Mouse (Mus musculus): ENCODE measurements around the gene Znrd1. TPM values are rescaled to one million over a fixed set of nuclear protein-coding genes. Genes with fewer than 3 reads are reported as not detected.

Znrd1 gene
- polyA plus RNA-seq, 1 experiment, result 58.6 TPM

DNA sequence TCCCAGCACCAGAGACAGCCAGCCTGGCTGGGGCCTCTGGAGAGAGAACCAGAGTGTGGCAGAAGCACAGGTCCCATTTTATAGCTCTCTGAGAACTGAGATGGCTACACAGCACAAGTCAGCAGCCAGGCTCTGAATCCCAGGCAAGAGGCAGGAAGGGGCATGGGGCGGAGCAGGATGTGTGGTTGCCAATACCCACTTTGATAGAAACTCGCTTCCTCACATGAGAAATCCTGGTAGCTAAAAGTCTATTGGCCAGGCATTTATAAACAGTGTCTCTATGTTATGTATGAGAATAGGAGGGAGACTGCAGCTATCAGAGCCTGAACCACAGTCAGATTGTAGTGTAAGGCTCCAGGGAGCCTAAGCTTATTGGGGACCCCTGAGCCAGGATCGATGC, 14.4 kb upstream of the Znrd1 start:
- no peak overlapping the region for H3ac ChIP-seq (ENCODE audit: control insufficient read depth, insufficient read length)
- no peaks in the 10 kb centered on the region for H3K36me3 ChIP-seq (ENCODE audit: control insufficient read depth, insufficient read depth)
- no peaks in the 10 kb centered on the region for H3K79me2 ChIP-seq (ENCODE audit: control insufficient read depth, insufficient read depth)
- no peak overlapping the region for H3K4me2 ChIP-seq (ENCODE audit: low read depth)
- no peak overlapping the region for H3K4me3 ChIP-seq
- no peaks in the 10 kb centered on the region for H3K27me3 ChIP-seq (ENCODE audit: control insufficient read depth, insufficient read depth, insufficient read length)
- no peak for TF ChIP-seq SRF (IDR thresholded peaks at IDR 0.05; ENCODE audit: control insufficient read depth, insufficient read length, low read depth)
- no peak for TF ChIP-seq MYOG (IDR thresholded peaks at IDR 0.05; ENCODE audit: control insufficient read depth in 1 of 3, insufficient read depth in 1 of 3, insufficient read length in 2 of 3, low read depth in 2 of 3)
- no peak for TF ChIP-seq CEBPB (IDR thresholded peaks at IDR 0.05; ENCODE audit: insufficient read depth, poor library complexity, severe bottlenecking)
- no peak for TF ChIP-seq REST (IDR thresholded peaks at IDR 0.05; ENCODE audit: insufficient read depth, insufficient read length)
- no peak for TF ChIP-seq E2F4 (IDR thresholded peaks at IDR 0.05; ENCODE audit: insufficient read depth)
- no peak for TF ChIP-seq POLR2AphosphoS2 (IDR thresholded peaks at IDR 0.05; ENCODE audit: insufficient read length, low read depth)
- no peak for TF ChIP-seq POLR2A (IDR thresholded peaks at IDR 0.05; ENCODE audit: insufficient read length, low read depth)
- TF ChIP-seq MYOD1 (IDR thresholded peaks at IDR 0.05; ENCODE audit: control insufficient read depth in 1 of 3, insufficient read length in 2 of 3, low read depth in 2 of 3), result no peak
- TF ChIP-seq TCF12 (IDR thresholded peaks at IDR 0.05; ENCODE audit: insufficient read depth, poor library complexity, severe bottlenecking), result no peak
- no peak for TF ChIP-seq TCF3 (IDR thresholded peaks at IDR 0.05; ENCODE audit: insufficient read length, low read depth)

- TF ChIP-seq E2F4 (IDR thresholded peaks at IDR 0.05; ENCODE audit: insufficient read depth), result no peak
- no peak for TF ChIP-seq TCF3 (IDR thresholded peaks at IDR 0.05; ENCODE audit: insufficient read length, low read depth)
- TF ChIP-seq POLR2A (IDR thresholded peaks at IDR 0.05; ENCODE audit: insufficient read length, low read depth), result no peak
- no peaks in the 10 kb centered on the region for H3K79me2 ChIP-seq (ENCODE audit: control insufficient read depth, insufficient read depth)
- no peak overlapping the region for H3K4me3 ChIP-seq
- no peak overlapping the region for H3K4me2 ChIP-seq (ENCODE audit: low read depth)
- H3K27me3 ChIP-seq (ENCODE audit: control insufficient read depth, insufficient read depth, insufficient read length), result no peaks in the 10 kb centered on the region
- no peak overlapping the region for H3ac ChIP-seq (ENCODE audit: control insufficient read depth, insufficient read length)
- no peaks in the 10 kb centered on the region for H3K36me3 ChIP-seq (ENCODE audit: control insufficient read depth, insufficient read depth)
Measured at GRCm38 (mm10) chr17:36971172-36971850, 13.0 kb upstream of the Znrd1 start.

DNA sequence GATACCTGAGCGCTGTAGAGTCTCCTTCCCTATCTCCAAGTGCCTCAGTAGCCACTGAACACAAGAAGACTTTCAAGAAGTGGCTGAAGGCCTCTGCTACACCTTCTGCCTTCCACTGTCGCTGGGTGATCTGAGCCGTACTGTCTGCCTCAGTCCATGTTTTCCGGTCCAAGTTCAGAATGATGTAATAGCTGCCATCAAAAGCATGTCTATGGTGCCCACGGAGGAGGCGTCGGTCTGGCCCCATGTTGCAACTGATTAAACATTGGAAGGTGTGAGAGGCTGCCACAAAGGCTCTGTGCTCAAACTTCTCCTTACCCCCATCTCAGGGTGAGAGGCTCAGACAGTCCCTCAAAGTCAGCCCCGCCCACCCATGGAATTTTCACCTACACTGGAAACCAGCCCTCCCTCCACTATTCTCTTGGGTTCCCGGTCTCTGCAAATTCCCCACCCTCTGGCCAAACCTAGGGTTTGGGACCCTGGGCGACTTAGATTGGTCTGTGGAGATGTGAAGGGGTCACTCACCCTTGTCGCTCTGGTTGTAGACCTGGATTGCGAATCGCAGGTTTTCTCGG, 12.0 kb upstream of the Znrd1 start:
- TF ChIP-seq TCF3 (IDR thresholded peaks at IDR 0.05; ENCODE audit: insufficient read length, low read depth) (no peak), E2F4 (IDR thresholded peaks at IDR 0.05; ENCODE audit: insufficient read depth) (no peak), TCF12 (IDR thresholded peaks at IDR 0.05; ENCODE audit: insufficient read depth, poor library complexity, severe bottlenecking) (no peak), USF1 (IDR thresholded peaks at IDR 0.05; ENCODE audit: low read depth) (no peak), POLR2AphosphoS2 (IDR thresholded peaks at IDR 0.05; ENCODE audit: insufficient read length, low read depth) (no peak), MYOD1 (IDR thresholded peaks at IDR 0.05; ENCODE audit: control insufficient read depth in 1 of 3, insufficient read length in 2 of 3, low read depth in 2 of 3) (no peak), REST (IDR thresholded peaks at IDR 0.05; ENCODE audit: insufficient read depth, insufficient read length) (no peak), CEBPB (IDR thresholded peaks at IDR 0.05; ENCODE audit: insufficient read depth, poor library complexity, severe bottlenecking) (no peak), SRF (IDR thresholded peaks at IDR 0.05; ENCODE audit: control insufficient read depth, insufficient read length, low read depth) (no peak), POLR2A (IDR thresholded peaks at IDR 0.05; ENCODE audit: insufficient read length, low read depth) (no peak), MAX (IDR thresholded peaks at IDR 0.05; ENCODE audit: low read depth) (no peak), MYOG (IDR thresholded peaks at IDR 0.05; ENCODE audit: control insufficient read depth in 1 of 3, insufficient read depth in 1 of 3, insufficient read length in 2 of 3, low read depth in 2 of 3) (no peak)
- Histone ChIP-seq H3K27me3 (ENCODE audit: control insufficient read depth, insufficient read depth, insufficient read length) (no peaks in the 10 kb centered on the region), H3K4me2 (ENCODE audit: low read depth) (no peak overlapping the region), H3K79me2 (ENCODE audit: control insufficient read depth, insufficient read depth) (no peaks in the 10 kb centered on the region), H3K36me3 (ENCODE audit: control insufficient read depth, insufficient read depth) (no peaks in the 10 kb centered on the region), H3ac (ENCODE audit: control insufficient read depth, insufficient read length) (no peak overlapping the region), H3K4me3 (no peak overlapping the region)

- Histone ChIP-seq H3ac (ENCODE audit: control insufficient read depth, insufficient read length) (no peak overlapping the region), H3K4me3 (no peak overlapping the region), H3K36me3 (ENCODE audit: control insufficient read depth, insufficient read depth) (no peaks in the 10 kb centered on the region), H3K79me2 (ENCODE audit: control insufficient read depth, insufficient read depth) (no peaks in the 10 kb centered on the region), H3K4me2 (ENCODE audit: low read depth) (no peak overlapping the region), H3K27me3 (ENCODE audit: control insufficient read depth, insufficient read depth, insufficient read length) (no peaks in the 10 kb centered on the region)
- TF ChIP-seq REST (IDR thresholded peaks at IDR 0.05; ENCODE audit: insufficient read depth, insufficient read length) (no peak), POLR2A (IDR thresholded peaks at IDR 0.05; ENCODE audit: insufficient read length, low read depth) (no peak), TCF12 (IDR thresholded peaks at IDR 0.05; ENCODE audit: insufficient read depth, poor library complexity, severe bottlenecking) (no peak), MYOD1 (IDR thresholded peaks at IDR 0.05; ENCODE audit: control insufficient read depth in 1 of 3, insufficient read length in 2 of 3, low read depth in 2 of 3) (no peak), SRF (IDR thresholded peaks at IDR 0.05; ENCODE audit: control insufficient read depth, insufficient read length, low read depth) (no peak), E2F4 (IDR thresholded peaks at IDR 0.05; ENCODE audit: insufficient read depth) (no peak)
Measured at GRCm38 (mm10) chr17:36966875-36967274, 8.5 kb upstream of the Znrd1 start.

DNA sequence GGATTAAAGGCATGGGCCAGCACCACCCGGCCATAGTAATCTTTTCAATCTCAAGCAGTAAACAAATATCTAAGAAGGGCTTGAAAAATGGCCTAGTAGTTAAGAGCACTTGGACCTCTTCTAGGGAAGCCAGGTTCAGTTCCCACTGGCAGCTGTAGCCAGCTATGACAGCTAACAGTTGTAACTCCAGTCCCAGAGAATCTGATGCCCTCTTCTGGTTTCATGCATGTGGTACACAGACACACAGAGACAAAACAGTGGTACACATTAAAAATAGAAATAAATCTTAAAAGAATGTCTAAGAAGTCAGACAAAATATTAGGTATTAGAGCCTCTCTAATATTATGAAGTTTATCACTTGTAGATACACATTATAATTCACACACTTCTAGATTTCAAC, 2.8 kb upstream of the Znrd1 start:
- Histone ChIP-seq H3ac (ENCODE audit: control insufficient read depth, insufficient read length) (no peak overlapping the region), H3K4me2 (ENCODE audit: low read depth) (no peak overlapping the region), H3K27me3 (ENCODE audit: control insufficient read depth, insufficient read depth, insufficient read length) (no peaks in the 10 kb centered on the region), H3K36me3 (ENCODE audit: control insufficient read depth, insufficient read depth) (peaks cover 8% of the 10 kb centered on the region), H3K4me3 (no peak overlapping the region), H3K79me2 (ENCODE audit: control insufficient read depth, insufficient read depth) (peaks cover 21% of the 10 kb centered on the region)
- no peak for TF ChIP-seq SRF (IDR thresholded peaks at IDR 0.05; ENCODE audit: control insufficient read depth, insufficient read length, low read depth)
- no peak for TF ChIP-seq MAX (IDR thresholded peaks at IDR 0.05; ENCODE audit: low read depth)
- TF ChIP-seq POLR2AphosphoS2 (IDR thresholded peaks at IDR 0.05; ENCODE audit: insufficient read length, low read depth), result no peak
- TF ChIP-seq CEBPB (IDR thresholded peaks at IDR 0.05; ENCODE audit: insufficient read depth, poor library complexity, severe bottlenecking), result no peak
- no peak for TF ChIP-seq USF1 (IDR thresholded peaks at IDR 0.05; ENCODE audit: low read depth)
- TF ChIP-seq TCF3 (IDR thresholded peaks at IDR 0.05; ENCODE audit: insufficient read length, low read depth), result no peak
- TF ChIP-seq E2F4 (IDR thresholded peaks at IDR 0.05; ENCODE audit: insufficient read depth), result no peak
- TF ChIP-seq REST (IDR thresholded peaks at IDR 0.05; ENCODE audit: insufficient read depth, insufficient read length), result no peak
- TF ChIP-seq POLR2A (IDR thresholded peaks at IDR 0.05; ENCODE audit: insufficient read length, low read depth), result no peak
- TF ChIP-seq TCF12 (IDR thresholded peaks at IDR 0.05; ENCODE audit: insufficient read depth, poor library complexity, severe bottlenecking), result no peak
